Mouse (Mus musculus) heart, postnatal 36 days (tissue): Measurements from ENCODE around the gene Gimd1. TPM values are rescaled to one million over a fixed set of nuclear protein-coding genes. Genes with fewer than 3 reads are reported as not detected.

Experiments
- DNase-seq, 2 experiments: peaks; one replicate each; pipeline ENCODE4 v3.0.0; 2021 to 2022
- intact Hi-C: fragments of 180-260 bp; cut with DNase I; formaldehyde crosslinking; loops from one replicate; pipeline ENCODE4 v1.15.1; 2025
- total RNA-seq, 2 experiments: library from RNA; stranded (reverse); gene quantifications; 2 replicates each; pipeline ENCODE4 v1.2.3; 2021

Gimd1 gene
- not detected for total RNA-seq

GRCm38 (mm10) chr3:132629601-132630239 lies at the start of gene Gimd1:
Gene Gimd1 (plus strand): TSS chr3:132629820.
- DNase-seq = no peak
- intact Hi-C loops = no loop called here

GRCm38 (mm10) chr3:132581198-132581597 lies 48.4 kb upstream of the Gimd1 start:
- intact Hi-C loops = no loop called here
- no peak for DNase-seq

- no peak for DNase-seq
- intact Hi-C loops = no loop called here
Measured at GRCm38 (mm10) chr3:132582339-132582738, 47.3 kb upstream of the Gimd1 start.

- intact Hi-C loops = no loop called here
- no peak for DNase-seq
Measured at GRCm38 (mm10) chr3:132585122-132585972, 44.3 kb upstream of the Gimd1 start.

GRCm38 (mm10) chr3:132588146-132588545 lies 41.5 kb upstream of the Gimd1 start:
- DNase-seq = no peak
- intact Hi-C loops = no loop called here

GRCm38 (mm10) chr3:132590010-132590409 lies 39.6 kb upstream of the Gimd1 start:
- intact Hi-C loops = no loop called here
- DNase-seq = no peak

- intact Hi-C loops = no loop called here
- no peak for DNase-seq
Measured at GRCm38 (mm10) chr3:132590604-132591003, 39.0 kb upstream of the Gimd1 start.

GRCm38 (mm10) chr3:132628741-132629140 lies 879 bp upstream of the Gimd1 start:
- intact Hi-C loops = no loop called here
- no peak for DNase-seq

- intact Hi-C loops = no loop called here
Measured at GRCm38 (mm10) chr3:132633261-132633660, 3.6 kb downstream of the Gimd1 start.

GRCm38 (mm10) chr3:132637080-132637479 lies 7.5 kb downstream of the Gimd1 start:
- intact Hi-C loops = no loop called here

More at GRCm38 (mm10) chr3:132633261-132633660, 3.6 kb downstream of the Gimd1 start:
- DNase-seq = no peak

GRCm38 (mm10) chr3:132644071-132644470 lies 14.5 kb downstream of the Gimd1 start:
- intact Hi-C loops = no loop called here
- DNase-seq = no peak

More at GRCm38 (mm10) chr3:132637080-132637479, 7.5 kb downstream of the Gimd1 start:
- no peak for DNase-seq

- intact Hi-C loops = no loop called here
- DNase-seq = no peak
Measured at GRCm38 (mm10) chr3:132646814-132647213, 17.2 kb downstream of the Gimd1 start.

GRCm38 (mm10) chr3:132649368-132649767 lies 19.7 kb downstream of the Gimd1 start:
- DNase-seq = no peak
- intact Hi-C loops = no loop called here

- DNase-seq = no peak
- intact Hi-C loops = no loop called here
Measured at GRCm38 (mm10) chr3:132650191-132650590, 20.6 kb downstream of the Gimd1 start.

- peak; percentile 29 to 40 for DNase-seq
- intact Hi-C loops = no loop called here
Measured at GRCm38 (mm10) chr3:132651776-132652175, 22.2 kb downstream of the Gimd1 start.

GRCm38 (mm10) chr3:132653959-132654358 lies 24.3 kb downstream of the Gimd1 start:
- intact Hi-C loops = no loop called here
- no peak for DNase-seq

GRCm38 (mm10) chr3:132655955-132656354 lies 26.3 kb downstream of the Gimd1 start:
- no peak for DNase-seq
- intact Hi-C loops = no loop called here

GRCm38 (mm10) chr3:132677494-132677893 lies 47.9 kb downstream of the Gimd1 start:
- no peak for DNase-seq
- intact Hi-C loops = no loop called here

GRCm38 (mm10) chr3:132683447-132684230 lies 54.0 kb downstream of the Gimd1 start, which contains the start of gene Tbck:
Gene Tbck (plus strand): TSS chr3:132684144.
- intact Hi-C loops = loop anchor here (10.0 kb wide), 2 partner anchors 411 to 831 kb away; partner anchors contain the start of genes Gstcd and Ints12
- DNase-seq = peak; percentile 94 to 97

GRCm38 (mm10) chr3:132684231-132684928 lies 54.8 kb downstream of the Gimd1 start, which contains the start of gene Aimp1:
Gene Aimp1 (minus strand): TSS chr3:132684370.
- intact Hi-C loops = loop anchor here (10.0 kb wide), 2 partner anchors 410 to 830 kb away; partner anchors contain the start of genes Gstcd and Ints12
- no peak for DNase-seq
